9 mouse cellular contexts compared by ENCODE assay signal in genomic region chr11:57467159-57468110, GRCm38 (mm10). TPM values are rescaled to one million over a fixed set of nuclear protein-coding genes. Genes with fewer than 3 reads are reported as not detected.
DNase-seq lines count a peak whose midpoint lies in the region; TF ChIP-seq lines count a peak whose summit lies in the region.
"Had no signal": no experiment of that assay in that cellular context is flagged by ENCODE, and none has a peak within 500 bp of the region (broad histone marks: within the 10 kb centered on the region; RNA-seq: fewer than 3 reads in every experiment).

No protein-coding gene starts in this region.

- intact Hi-C loops in heart, postnatal 10 days (cut with DNase I), result loop anchor here (1.0 to 10.0 kb wide), 5 partner anchors 41 to 1336 kb away; no protein-coding TSS in a partner anchor

- H3K9me3 ChIP-seq in ES-E14 (ENCODE audit: control insufficient read depth, insufficient read depth, low read depth, low read length), result no peaks in the 10 kb centered on the region
- no peaks in the 10 kb centered on the region for H3K9me3 ChIP-seq in forebrain, embryonic 10.5 days
- H3K9me3 ChIP-seq: lung, embryonic 15.5 days had no signal

- WGBS in forebrain, embryonic 10.5 days, result 57% methylated on average over 23 of the region's 23 CpGs
- WGBS in lung, adult 2 months, result 51% methylated on average over 23 of the region's 23 CpGs
- 57% methylated on average over 23 of the region's 23 CpGs for WGBS in olfactory bulb, adult 2 months

- TF ChIP-seq POLR2A in brain, embryonic 14.5 days (IDR thresholded peaks at IDR 0.05; ENCODE audit: borderline replicate concordance, extremely low read depth, insufficient read depth, insufficient read length, poor library complexity, severe bottlenecking), result no peak
- no peak for TF ChIP-seq POLR2A in lung, adult 2 months (IDR thresholded peaks at IDR 0.05; ENCODE audit: borderline replicate concordance, extremely low read depth, low read depth, low read length)
- no peak for TF ChIP-seq POLR2A in olfactory bulb, adult 2 months (IDR thresholded peaks at IDR 0.05; ENCODE audit: insufficient read depth, low read depth, low read length)

- H3K27me3 ChIP-seq in forebrain, embryonic 10.5 days (ENCODE audit: poor library complexity, severe bottlenecking), result peaks cover 8% of the 10 kb centered on the region; the same call in 1 of the 2 replicates
- H3K27me3 ChIP-seq: lung, embryonic 15.5 days had no signal

- peak; percentile 53 for DNase-seq in ES-E14 (ENCODE audit: low read depth, low spot score)
- DNase-seq in brain, embryonic 14.5 days (ENCODE audit: low read depth), result peak; percentile 92
- DNase-seq in forebrain, embryonic 10.5 days (ENCODE audit: extremely low spot score, low spot score), result peak; percentile 78
- peak; percentile 63 to 77 for DNase-seq in heart, postnatal 10 days
- peak; percentile 49 for DNase-seq in layer of hippocampus, adult 11-12 months (ENCODE audit: low spot score)
- DNase-seq in lung, adult 2 months, result peak; percentile 59
- peak; percentile 44 for DNase-seq in thymus, postnatal 25 days

- H3K9ac ChIP-seq in ES-E14 (ENCODE audit: insufficient read depth, low read depth, low read length, poor library complexity, severe bottlenecking), result no peak overlapping the region
- H3K9ac ChIP-seq: lung, embryonic 15.5 days had no signal

- no peaks in the 10 kb centered on the region for H3K36me3 ChIP-seq in ES-E14 (ENCODE audit: control insufficient read depth, insufficient read depth, low read length, poor library complexity, severe bottlenecking)
- no peaks in the 10 kb centered on the region for H3K36me3 ChIP-seq in forebrain, embryonic 10.5 days (replicated peaks)
- H3K36me3 ChIP-seq: lung, embryonic 15.5 days had no signal

- H3K27ac ChIP-seq in ES-E14 (ENCODE audit: insufficient read depth, low read depth, low read length, poor library complexity, severe bottlenecking), result no peak overlapping the region
- no peak overlapping the region for H3K27ac ChIP-seq in forebrain, embryonic 10.5 days
- no peak overlapping the region for H3K27ac ChIP-seq in olfactory bulb, adult 2 months (ENCODE audit: insufficient read depth, low read depth, low read length)
- H3K27ac ChIP-seq: lung, embryonic 15.5 days had no signal

- in situ Hi-C loops in ES-E14 (cut with MboI; ENCODE audit: low sequenced_read_pairs in 2 of 2, unreplicated experiment in 2 of 2), result loop anchor here (10.0 to 25.0 kb wide), 2 partner anchors 1330 to 1343 kb away; no protein-coding TSS in a partner anchor

- peak overlapping the region in 1 of 2 experiments; percentile 2; a peak in 1 of 4 replicates for H3K4me3 ChIP-seq in ES-E14 (ENCODE audit: insufficient read depth in 1 of 2, low read depth in 1 of 2, low read length in 2 of 2, poor library complexity in 1 of 2, severe bottlenecking in 1 of 2)
- H3K4me3 ChIP-seq in forebrain, embryonic 10.5 days, result no peak overlapping the region
- no peak overlapping the region for H3K4me3 ChIP-seq in lung, adult 2 months (replicated peaks; ENCODE audit: extremely low read depth, low read depth, low read length)
- no peak overlapping the region for H3K4me3 ChIP-seq in olfactory bulb, adult 2 months (ENCODE audit: insufficient read depth, low read depth, low read length)
- H3K4me3 ChIP-seq: lung, embryonic 15.5 days had no signal

- 0 out of 4 replicates have a peak, but pooled peaks cover 0 to 5% of the 10 kb centered on the region in 2 experiments for H3K4me1 ChIP-seq in ES-E14 (ENCODE audit: control insufficient read depth in 2 of 2, insufficient read depth in 2 of 2, low read length in 2 of 2, poor library complexity in 1 of 2)
- H3K4me1 ChIP-seq in forebrain, embryonic 10.5 days, result no peaks in the 10 kb centered on the region
- no peaks in the 10 kb centered on the region for H3K4me1 ChIP-seq in lung, adult 2 months (ENCODE audit: control insufficient read depth, insufficient read depth, low read length)
- H3K4me1 ChIP-seq in olfactory bulb, adult 2 months (ENCODE audit: control insufficient read depth, insufficient read depth, low read length), result peaks cover 5% of the 10 kb centered on the region
- H3K4me1 ChIP-seq: lung, embryonic 15.5 days had no signal

- peak; percentile 94 for TF ChIP-seq CTCF in brain, embryonic 14.5 days (IDR thresholded peaks at IDR 0.05; ENCODE audit: borderline replicate concordance, extremely low read depth, insufficient read depth, insufficient read length)
- peak; percentile 94 for TF ChIP-seq CTCF in lung, adult 2 months (IDR thresholded peaks at IDR 0.05; ENCODE audit: insufficient read depth, low read length)
- peak; percentile 92 for TF ChIP-seq CTCF in olfactory bulb, adult 2 months (IDR thresholded peaks at IDR 0.05; ENCODE audit: insufficient read depth, low read depth, low read length)

TF ChIP-seq in ES-E14, 5 proteins besides CTCF, POLR2A, EP300 and RAD21:
- peak; percentile 77; the same call in 1 of the 2 replicates for TF ChIP-seq ZC3H11A (IDR thresholded peaks at IDR 0.05; ENCODE audit: borderline replicate concordance, low read depth, low read length)
- no peak for TF ChIP-seq MAFK (IDR thresholded peaks at IDR 0.05; ENCODE audit: insufficient read depth, low read depth, low read length)

RNA-seq across cellular contexts. Expression of gene Fam114a2, which starts 51.0 kb away (rescaled TPM):
- 34.0 and 37.7 TPM in 2 replicates for total RNA-seq in ES-E14 (2012; rRNA removed)
- 62.8 and 82.5 TPM in 2 replicates for polyA plus RNA-seq in brain, embryonic 14.5 days (2012; rRNA removed)
- 64.5 and 65.6 TPM in 2 replicates for polyA plus RNA-seq in forebrain, embryonic 10.5 days (2016; fragmentation: Nextera tagmentation; extraction: Ambion mirVana)
- 10 to 100 TPM; 44.7 to 49.5 TPM for total RNA-seq in heart, postnatal 10 days (2021)
- 20.2 and 30.6 TPM in 2 replicates for polyA plus RNA-seq in lung, adult 2 months (2012; rRNA removed)
- not detected in 2 replicates for polyA plus RNA-seq in olfactory bulb, adult 2 months (2012; ENCODE audit: insufficient read depth, insufficient read length, low replicate concordance, missing spikeins)

RNA-seq across cellular contexts. Expression of gene Mfap3, which starts 51.0 kb away (rescaled TPM):
- 36.2 and 41.5 TPM in 2 replicates for total RNA-seq in ES-E14 (2012; rRNA removed)
- 36.6 and 39.3 TPM in 2 replicates for polyA plus RNA-seq in brain, embryonic 14.5 days (2012; rRNA removed)
- polyA plus RNA-seq in forebrain, embryonic 10.5 days (2016; fragmentation: Nextera tagmentation; extraction: Ambion mirVana), result 42.8 and 52.6 TPM in 2 replicates
- total RNA-seq in heart, postnatal 10 days (2021), result 10 to 100 TPM; 23.9 to 24.2 TPM
- 10.3 and 11.0 TPM in 2 replicates for polyA plus RNA-seq in lung, adult 2 months (2012; rRNA removed)
- polyA plus RNA-seq in olfactory bulb, adult 2 months (2012; ENCODE audit: insufficient read depth, insufficient read length, low replicate concordance, missing spikeins), result not detected in 2 replicates
